Mouse (Mus musculus) thymus, adult 2 months (tissue): ENCODE data around the gene B020004J07Rik. TPM values are rescaled to one million over a fixed set of nuclear protein-coding genes. Genes with fewer than 3 reads are reported as not detected.

Experiments
- DNase-seq: peaks from one replicate; pipeline ENCODE4 v3.0.0; 2021
- H3K27ac ChIP-seq: fragments of 200-500 bp; 2 replicates; pipeline ENCODE4 v1.5.1; 2012; ENCODE audit warnings: low read length, control low read depth; ENCODE audit not compliant: control insufficient read depth, insufficient read depth
- H3K27me3 ChIP-seq: fragments of 200-500 bp; 2 replicates; pipeline ENCODE4 v1.6.1; 2012; ENCODE audit warnings: mild to moderate bottlenecking, low read length, moderate library complexity, mixed read lengths; ENCODE audit not compliant: control insufficient read depth, insufficient read depth
- H3K36me3 ChIP-seq: fragments of 200-500 bp; 2 replicates; pipeline ENCODE4 v1.6.1; 2012; ENCODE audit warnings: mild to moderate bottlenecking, low read length, moderate library complexity; ENCODE audit not compliant: control insufficient read depth, insufficient read depth
- H3K4me1 ChIP-seq: fragments of 200-500 bp; replicated peaks from 2 replicates; pipeline ENCODE4 v1.6.1; 2012; ENCODE audit warnings: low read length; ENCODE audit not compliant: control insufficient read depth, insufficient read depth
- H3K4me3 ChIP-seq: fragments of 200-500 bp; 2 replicates; pipeline ENCODE4 v1.5.1; 2012; ENCODE audit warnings: mild to moderate bottlenecking, low read length, control low read depth, moderate library complexity; ENCODE audit not compliant: control insufficient read depth, insufficient read depth
- CTCF ChIP-seq: fragments of 200-500 bp; IDR thresholded peaks from 2 replicates; pipeline ENCODE4 v1.5.1; 2012; ENCODE audit warnings: mild to moderate bottlenecking, control low read depth, low read length, moderate library complexity, borderline replicate concordance; ENCODE audit not compliant: control insufficient read depth, poor library complexity, insufficient read depth; ENCODE audit errors: extremely low read depth
- POLR2A ChIP-seq: fragments of 200-500 bp; IDR thresholded peaks from 2 replicates; pipeline ENCODE4 v1.6.1; 2012; ENCODE audit warnings: mild to moderate bottlenecking, low read length, control low read depth, moderate library complexity; ENCODE audit not compliant: control insufficient read depth, poor library complexity, insufficient read depth; ENCODE audit errors: extremely low read depth
- WGBS: fragments of 180-500 bp; shearing (Covaris S2); methylation state at CpG from one replicate; pipeline ENCODE4 v1.1.7; 2018; 5-methylcytosine and 5-hydroxymethylcytosine counted together
- polyA plus RNA-seq: library from polyadenylated mRNA; depleted of rRNA; stranded (reverse); fragments of >200 nt; gene quantifications from 2 replicates; pipeline ENCODE4 v1.2.3, GENCODE M21; 2012; rRNA removed

Gene B020004J07Rik
- polyA plus RNA-seq, 1 experiment = not detected

GRCm38 (mm10) chr4:101850908-101851307 lies 7.1 kb upstream of the B020004J07Rik start:
- no peak overlapping the region for H3K27ac ChIP-seq
- WGBS = 77% methylated on average over 2 of the region's 2 CpGs
- no peaks in the 10 kb centered on the region for H3K36me3 ChIP-seq
- no peak overlapping the region for H3K4me3 ChIP-seq
- H3K27me3 ChIP-seq = no peaks in the 10 kb centered on the region
- DNase-seq = no peak
- TF ChIP-seq CTCF (no peak), POLR2A (no peak)
- no peaks in the 10 kb centered on the region for H3K4me1 ChIP-seq

Other genes starting within 250 kb of the B020004J07Rik start
- 35.5 and 43.1 TPM in 2 replicates for gene Leprot, start 196.3 kb downstream of the B020004J07Rik start, polyA plus RNA-seq
- 0.24 and 3.6 TPM in 2 replicates for gene Lepr, start 126.6 kb downstream of the B020004J07Rik start, polyA plus RNA-seq
- gene C130073F10Rik, start 49.8 kb upstream of the B020004J07Rik start, polyA plus RNA-seq = not detected in 2 replicates
- not detected in 2 replicates for gene Gm12800, start 65.1 kb upstream of the B020004J07Rik start, polyA plus RNA-seq
- gene Gm12794, start 96.4 kb upstream of the B020004J07Rik start, polyA plus RNA-seq = not detected in 2 replicates
- not detected in 2 replicates for gene Gm12790, start 137.0 kb upstream of the B020004J07Rik start, polyA plus RNA-seq
- gene Gm12789, start 142.6 kb upstream of the B020004J07Rik start, polyA plus RNA-seq = not detected in 2 replicates
- gene Pde4b, start 243.5 kb upstream of the B020004J07Rik start, polyA plus RNA-seq = 20.5 and 21.1 TPM in 2 replicates